Mouse (Mus musculus) heart, embryonic 11.5 days (tissue): ENCODE data around the gene 9530003J23Rik. TPM values are rescaled to one million over a fixed set of nuclear protein-coding genes. Genes with fewer than 3 reads are reported as not detected.
"Not testable (repeated sequence)": the region's sequence is repeated elsewhere in the genome, so short reads cannot be mapped to it uniquely, and the experiment has no call there.

Experiments used
- ATAC-seq: fragments of 200-750 bp; cut with Nextera tagmentation; replicated peaks from 2 replicates; pipeline ENCODE4 v1.8.0; 2017; ENCODE audit warnings: moderate library complexity; ENCODE audit not compliant: insufficient number of reproducible peaks, low FRiP score, low TSS enrichment
- H3K27ac ChIP-seq: fragments of 300-500 bp; sonication (generic); 2 replicates; pipeline ENCODE4 v1.5.1; 2014; ENCODE audit warnings: mild to moderate bottlenecking, low read depth, low read length
- H3K27me3 ChIP-seq: fragments of 300-500 bp; sonication (generic); 2 replicates; pipeline ENCODE4 v1.6.1; 2014; ENCODE audit warnings: mild to moderate bottlenecking, low read length, mixed read lengths; ENCODE audit not compliant: control insufficient read depth, insufficient read depth
- H3K36me3 ChIP-seq: fragments of 300-500 bp; sonication (generic); 2 replicates; pipeline ENCODE4 v1.6.1; 2014; ENCODE audit warnings: mild to moderate bottlenecking, low read length, moderate library complexity, mixed read lengths; ENCODE audit not compliant: control insufficient read depth, insufficient read depth
- H3K4me1 ChIP-seq: fragments of 300-500 bp; sonication (generic); 2 replicates; pipeline ENCODE4 v1.6.1; 2014; ENCODE audit warnings: low read length; ENCODE audit not compliant: control insufficient read depth, insufficient read depth
- H3K4me2 ChIP-seq: fragments of 300-500 bp; sonication (generic); 2 replicates; pipeline ENCODE4 v1.6.1; 2014; ENCODE audit warnings: mild to moderate bottlenecking, moderate library complexity
- H3K4me3 ChIP-seq: fragments of 300-500 bp; sonication (generic); 2 replicates; pipeline ENCODE4 v1.5.1; 2014; ENCODE audit warnings: low read depth, low read length
- H3K9ac ChIP-seq: fragments of 300-500 bp; sonication (generic); 2 replicates; pipeline ENCODE4 v1.6.1; 2014; ENCODE audit warnings: mild to moderate bottlenecking, low read depth, low read length, moderate library complexity
- H3K9me3 ChIP-seq: fragments of 300-500 bp; sonication (generic); replicated peaks from 2 replicates; pipeline ENCODE4 v1.6.1; 2016; ENCODE audit warnings: low read length; ENCODE audit not compliant: control insufficient read depth
- WGBS: fragments of 180-500 bp; shearing (Covaris S2); extraction: QIAGEN DNeasy Blood & Tissue Kit; methylation state at CpG from one replicate; pipeline ENCODE4 v1.1.7; 2014; ENCODE audit not compliant: insufficient replicate concordance; 5-methylcytosine and 5-hydroxymethylcytosine counted together
- polyA plus RNA-seq: library from polyadenylated mRNA; unstranded; fragments of >200 nt; fragmentation: Nextera tagmentation; extraction: Ambion mirVana; gene quantifications from 2 replicates; pipeline ENCODE4 v1.2.1, GENCODE M21; 2014

The 9530003J23Rik gene
- not detected in 2 replicates for polyA plus RNA-seq

DNA sequence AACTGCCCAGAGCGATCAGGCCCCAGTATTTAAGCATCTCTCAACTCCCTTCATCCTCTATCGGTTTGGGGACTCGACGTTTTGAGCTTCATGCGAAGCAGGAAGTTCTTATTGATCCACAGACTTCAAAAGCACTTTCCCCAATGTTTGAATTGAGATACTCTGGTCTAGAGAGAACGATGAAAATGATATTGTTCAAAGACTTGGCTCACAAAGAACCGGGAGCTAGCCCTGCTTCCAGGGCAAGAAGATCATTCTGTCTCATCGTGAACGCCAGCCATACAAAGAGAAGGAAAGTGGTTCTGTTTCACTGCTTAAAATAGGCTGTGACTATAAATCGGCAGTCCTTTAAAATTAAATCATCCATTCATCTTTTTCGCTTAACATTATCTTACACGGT, at the start of gene 9530003J23Rik:
9530003J23Rik (minus strand) TSS at position 101 of the 400 bp plus-strand sequence.
- 81% methylated on average over 12 of the region's 12 CpGs for WGBS

DNA sequence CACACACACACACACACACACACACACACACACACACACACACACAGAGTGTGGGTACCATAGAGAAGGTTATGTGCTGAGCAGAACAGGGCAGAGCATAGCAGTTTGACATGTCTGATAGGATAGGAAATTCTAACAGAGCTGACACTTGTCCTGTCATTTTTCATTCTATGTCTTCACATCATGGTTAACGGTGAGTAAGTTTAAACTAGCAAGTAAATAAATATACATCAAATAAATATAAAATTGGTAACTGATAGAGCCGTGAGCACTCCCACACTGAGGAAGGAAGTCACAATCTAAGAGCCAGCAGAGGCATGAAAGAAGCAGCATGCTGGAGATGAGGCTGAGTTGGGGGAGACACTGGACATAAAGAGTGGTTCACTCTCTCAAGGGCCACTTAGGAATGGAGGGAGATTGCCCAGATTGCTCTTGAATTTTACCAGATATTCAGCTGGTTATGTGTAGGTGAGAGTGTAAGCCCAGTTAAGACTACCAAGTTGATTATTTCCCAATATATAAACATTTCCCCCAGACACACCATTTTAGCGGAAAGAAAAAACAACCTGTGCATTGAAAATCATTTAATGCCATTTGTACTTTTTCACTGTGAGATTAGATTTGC, 48.8 kb upstream of the 9530003J23Rik start:
- no peak overlapping the region for H3K9ac ChIP-seq

More for the DNA sequence above, at the start of gene 9530003J23Rik:
- no peak within 1 kb of the TSS for H3K9ac ChIP-seq
- no peak within 1 kb of the TSS for H3K4me2 ChIP-seq
- no peak within 1 kb of the TSS for H3K27ac ChIP-seq
- no peak for ATAC-seq
- peaks cover 3% of the 10 kb centered on the region; the same call in 1 of the 2 replicates for H3K4me1 ChIP-seq
- H3K9me3 ChIP-seq = no peaks in the 10 kb centered on the region
- H3K27me3 ChIP-seq = no peaks in the 10 kb centered on the region
- no peaks in the 10 kb centered on the region for H3K36me3 ChIP-seq
- H3K4me3 ChIP-seq = no peak within 1 kb of the TSS

DNA sequence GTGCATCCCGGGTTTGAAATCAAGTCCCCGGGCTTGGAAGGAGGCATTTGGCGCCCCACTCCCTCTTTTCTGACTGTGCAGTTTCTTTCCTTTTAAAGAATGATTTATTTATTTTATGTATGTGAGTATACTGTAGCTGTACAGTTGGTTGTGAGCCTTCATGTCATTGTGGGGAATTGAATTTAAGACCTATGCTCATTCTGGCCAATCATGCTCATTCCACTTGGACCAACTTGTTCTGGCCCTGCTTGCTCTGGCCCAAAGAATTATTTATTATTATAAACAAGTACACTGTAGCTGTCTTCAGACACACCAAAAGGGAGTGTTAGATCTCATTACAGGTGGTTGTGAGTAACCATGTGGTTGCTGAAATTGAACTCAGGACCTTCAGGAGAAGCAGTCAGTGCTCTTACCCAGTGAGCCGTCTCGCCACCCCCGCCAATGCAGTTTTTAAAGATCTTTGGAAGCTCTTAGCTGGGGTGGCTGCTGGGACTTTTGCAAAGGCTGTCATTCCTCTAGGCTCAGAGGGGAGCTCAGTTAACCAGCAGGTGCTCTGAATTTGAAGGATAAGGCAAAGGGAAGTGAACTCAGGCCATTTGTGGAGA, 48.0 kb upstream of the 9530003J23Rik start:
- no peak overlapping the region for H3K4me2 ChIP-seq
- ATAC-seq = no peak
- WGBS = 78% methylated on average over 6 of the region's 6 CpGs
- H3K27ac ChIP-seq = no peak overlapping the region
- H3K4me1 ChIP-seq = peaks cover 14% of the 10 kb centered on the region
- H3K4me3 ChIP-seq = no peak overlapping the region
- H3K9ac ChIP-seq = no peak overlapping the region
- no peaks in the 10 kb centered on the region for H3K9me3 ChIP-seq
- no peaks in the 10 kb centered on the region for H3K36me3 ChIP-seq
- 0 out of 2 replicates have a peak, but pooled peaks cover 4% of the 10 kb centered on the region for H3K27me3 ChIP-seq

More for the DNA sequence above, 48.8 kb upstream of the 9530003J23Rik start:
- Histone ChIP-seq H3K27me3 (peaks cover 5% of the 10 kb centered on the region; the same call in 1 of the 2 replicates), H3K9me3 (no peaks in the 10 kb centered on the region), H3K4me2 (no peak overlapping the region), H3K27ac (no peak overlapping the region), H3K4me3 (no peak overlapping the region), H3K4me1 (peaks cover 14% of the 10 kb centered on the region), H3K36me3 (no peaks in the 10 kb centered on the region)
- WGBS = 80% methylated on average over 3 of the region's 3 CpGs
- no peak for ATAC-seq

DNA sequence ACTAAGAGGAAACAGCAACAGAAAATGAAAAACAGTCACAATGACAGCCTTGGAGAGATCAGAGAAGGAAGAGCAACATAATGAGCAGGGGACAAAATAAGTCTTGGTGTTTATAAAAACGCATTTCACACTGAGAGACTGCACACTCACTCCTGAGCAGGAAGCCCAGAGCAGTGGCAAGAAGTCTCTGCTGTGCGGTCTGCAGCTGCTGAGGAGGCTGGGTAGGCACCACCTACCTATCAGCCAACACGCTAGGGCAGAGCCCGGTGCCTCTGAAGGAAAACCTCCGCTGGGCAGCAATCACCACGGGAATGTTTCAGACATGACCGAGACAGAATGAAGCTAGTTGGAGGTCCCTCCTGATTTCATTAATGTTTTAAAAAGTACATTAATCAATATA, 47.1 kb upstream of the 9530003J23Rik start:
- 59% methylated on average over 3 of the region's 7 CpGs for WGBS
- not testable (repeated sequence) for ATAC-seq

DNA sequence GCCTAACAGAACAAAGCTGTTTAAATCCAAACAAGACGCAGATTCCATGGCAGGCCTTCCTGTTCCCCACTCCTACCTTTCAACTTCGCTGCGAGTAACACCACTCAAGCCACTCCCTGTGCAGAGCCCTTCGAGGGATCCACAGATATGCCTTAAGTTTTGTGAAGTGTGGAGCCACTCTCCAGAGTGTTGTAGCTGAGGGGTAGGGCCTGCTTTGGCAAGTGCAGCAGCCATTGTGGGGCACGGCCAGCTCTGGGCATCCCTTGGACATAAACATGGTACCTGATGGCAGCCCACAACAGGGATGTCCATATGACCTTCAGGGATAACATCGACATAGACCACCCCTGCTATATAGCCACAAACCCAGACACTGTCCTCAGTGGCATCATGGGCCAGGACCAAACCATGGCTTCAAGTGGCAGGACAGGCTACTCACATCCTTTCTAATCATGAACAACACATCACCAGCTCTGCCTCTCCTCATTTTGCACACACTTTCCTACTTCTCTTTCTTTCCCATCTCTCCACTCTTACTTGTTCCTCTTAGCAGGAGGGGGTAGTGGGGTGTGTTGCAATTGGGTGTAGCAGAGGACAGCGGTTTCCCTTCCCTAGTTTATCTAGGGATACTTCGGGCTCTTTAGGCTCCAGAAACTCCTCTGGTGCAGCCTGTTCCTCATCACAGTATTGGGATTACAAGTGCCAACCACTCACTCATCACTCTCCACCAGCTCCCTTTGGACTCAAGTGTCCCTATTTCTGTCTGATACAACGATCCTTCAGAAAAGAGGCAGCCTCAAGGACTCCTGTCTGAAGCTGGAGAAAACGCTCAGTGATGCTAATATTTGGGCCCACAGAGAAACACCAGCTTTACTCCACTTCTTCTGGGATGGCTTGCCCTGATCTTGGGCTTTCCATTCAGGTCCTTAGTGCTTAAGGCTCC, 46.3 kb upstream of the 9530003J23Rik start:
- Histone ChIP-seq H3K9me3 (no peaks in the 10 kb centered on the region), H3K4me1 (peaks cover 14% of the 10 kb centered on the region), H3K4me2 (no peak overlapping the region), H3K36me3 (no peaks in the 10 kb centered on the region), H3K9ac (no peak overlapping the region), H3K27me3 (peaks cover 6% of the 10 kb centered on the region; the same call in 1 of the 2 replicates), H3K4me3 (no peak overlapping the region), H3K27ac (0 out of 2 replicates have a peak overlapping the region, but pooled peaks have one; percentile 55)
- 0 out of 2 replicates have a peak, but pooled peaks have one; percentile 22 for ATAC-seq
- 57% methylated on average over 10 of the region's 10 CpGs for WGBS

More for the DNA sequence above, 47.1 kb upstream of the 9530003J23Rik start:
- not testable (repeated sequence) for H3K4me3 ChIP-seq, H3K36me3 ChIP-seq, H3K9ac ChIP-seq, H3K4me2 ChIP-seq, H3K27ac ChIP-seq, H3K27me3 ChIP-seq, H3K9me3 ChIP-seq
- peaks cover 14% of the 10 kb centered on the region for H3K4me1 ChIP-seq

DNA sequence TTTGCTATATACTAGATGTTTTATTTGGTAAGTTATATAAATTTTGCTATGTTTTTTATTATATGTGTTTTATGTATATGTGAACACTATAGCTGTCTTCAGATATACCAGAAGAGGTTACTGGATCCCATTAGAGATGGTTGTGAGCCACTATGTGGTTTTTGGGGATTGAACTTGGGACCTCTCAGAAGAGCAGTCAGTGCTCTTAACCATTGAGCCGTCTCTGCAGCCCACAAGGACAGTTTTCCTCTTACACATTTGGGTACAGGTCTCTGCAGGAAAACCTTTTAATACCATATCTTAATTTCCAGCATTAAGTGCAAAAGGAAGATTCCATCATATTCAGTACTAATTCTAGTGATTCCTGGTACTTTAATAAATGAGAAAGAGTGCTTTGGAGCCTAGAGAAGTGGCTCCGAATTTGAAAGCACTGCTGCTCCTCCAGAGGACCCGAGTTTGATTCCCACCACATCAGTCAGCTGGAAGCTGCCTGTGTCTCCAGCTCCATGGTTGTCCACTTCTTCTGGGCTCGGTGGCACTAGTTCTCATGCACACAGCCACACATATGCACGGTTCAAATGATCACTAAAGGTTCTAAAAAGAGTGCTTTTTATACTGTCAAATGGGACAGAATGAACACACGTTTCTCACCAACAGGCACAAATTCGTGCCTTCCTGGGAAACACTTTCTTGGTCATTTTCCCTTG, 45.5 kb upstream of the 9530003J23Rik start:
- H3K27me3 ChIP-seq = peaks cover 6% of the 10 kb centered on the region; the same call in 1 of the 2 replicates
- 73% methylated on average over 7 of the region's 7 CpGs for WGBS
- no peak for ATAC-seq
- H3K4me3 ChIP-seq = no peak overlapping the region
- no peaks in the 10 kb centered on the region for H3K36me3 ChIP-seq
- 0 out of 2 replicates have a peak overlapping the region, but pooled peaks have one; percentile 55 for H3K27ac ChIP-seq
- no peak overlapping the region for H3K9ac ChIP-seq
- H3K9me3 ChIP-seq = no peaks in the 10 kb centered on the region
- H3K4me2 ChIP-seq = no peak overlapping the region
- H3K4me1 ChIP-seq = peaks cover 14% of the 10 kb centered on the region

DNA sequence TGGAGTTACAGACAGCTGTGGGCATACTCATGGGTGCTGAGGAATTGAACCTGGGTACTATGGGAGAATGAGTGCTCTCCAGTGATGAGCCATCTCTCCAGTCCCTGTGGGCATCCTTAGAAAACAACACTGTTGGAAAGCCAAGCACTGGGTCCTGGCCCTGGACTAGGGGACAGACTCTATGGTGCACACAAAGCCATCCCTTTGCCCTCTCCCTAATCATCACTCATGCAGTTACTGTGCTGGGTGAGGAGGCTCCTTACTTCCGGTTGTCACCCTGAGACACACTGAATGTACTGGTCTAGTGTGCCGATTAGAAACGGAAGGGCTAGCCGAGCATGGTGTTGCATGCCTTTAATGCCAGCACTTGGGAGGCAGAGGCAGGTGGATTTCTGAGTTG, 44.7 kb upstream of the 9530003J23Rik start:
- H3K27me3 ChIP-seq, H3K36me3 ChIP-seq, ATAC-seq, H3K4me2 ChIP-seq, H3K4me3 ChIP-seq, H3K27ac ChIP-seq, H3K9me3 ChIP-seq, H3K9ac ChIP-seq: not testable (repeated sequence)
- WGBS = 74% methylated on average over 4 of the region's 4 CpGs
- H3K4me1 ChIP-seq = peaks cover 10% of the 10 kb centered on the region

DNA sequence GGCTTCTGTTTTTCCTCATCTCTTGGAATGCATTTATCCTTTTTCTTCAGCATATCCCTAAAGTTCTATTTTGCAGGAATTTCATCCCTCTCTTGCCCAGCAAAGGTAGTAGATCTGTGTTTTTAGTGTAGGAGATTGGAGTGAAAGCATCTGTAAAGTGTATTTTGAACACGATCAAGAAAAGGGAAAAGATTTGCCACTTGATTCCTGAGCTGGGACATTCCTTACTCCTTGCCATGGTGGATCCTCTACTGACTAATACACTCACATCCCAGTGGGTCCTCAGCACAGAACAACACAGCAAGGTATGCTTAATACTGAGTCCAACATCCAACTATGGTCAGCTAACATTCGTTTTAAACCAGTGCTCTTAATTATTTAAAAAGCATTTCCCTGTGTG, 44.0 kb upstream of the 9530003J23Rik start:
- no peak for ATAC-seq
- 82% methylated on average over 2 of the region's 2 CpGs for WGBS
- Histone ChIP-seq H3K36me3 (no peaks in the 10 kb centered on the region), H3K9ac (no peak overlapping the region), H3K4me2 (no peak overlapping the region), H3K4me1 (peaks cover 10% of the 10 kb centered on the region), H3K27ac (no peak overlapping the region), H3K9me3 (no peaks in the 10 kb centered on the region), H3K27me3 (peaks cover 6% of the 10 kb centered on the region; the same call in 1 of the 2 replicates), H3K4me3 (no peak overlapping the region)
